Mouse (Mus musculus) layer of hippocampus, postnatal 36 days (tissue): ENCODE data around the gene Glra4. TPM values are rescaled to one million over a fixed set of nuclear protein-coding genes. Genes with fewer than 3 reads are reported as not detected.

Experiments used
- DNase-seq, 2 experiments: peaks; one replicate each; pipeline ENCODE4 v3.0.0; 2022
- total RNA-seq, 2 experiments: library from RNA; stranded (reverse); gene quantifications; 2 replicates each; pipeline ENCODE4 v1.2.3; 2021

Gene Glra4
- total RNA-seq = under 1 TPM in 1 of 2 experiments, not detected in 1; 0.25 TPM

DNA sequence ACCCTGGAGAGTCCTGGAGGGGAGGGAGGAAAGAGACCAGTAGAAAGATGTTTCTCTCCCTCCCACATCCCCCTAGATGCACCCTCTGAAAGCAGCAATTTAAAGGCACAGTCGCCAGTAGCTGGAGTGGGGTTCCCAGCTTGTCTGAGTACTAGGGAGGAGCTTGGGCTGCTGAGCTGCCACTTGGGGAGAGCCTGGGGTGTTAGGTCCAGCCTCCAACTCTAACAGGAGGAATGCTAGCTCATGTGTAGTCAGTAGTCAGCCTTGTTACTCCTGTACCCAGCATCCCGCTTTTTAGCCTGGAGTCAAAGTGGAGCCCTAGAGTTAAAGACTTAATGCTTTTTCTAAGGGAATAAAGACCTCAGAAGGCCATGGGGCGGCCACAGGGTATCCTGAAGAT is at the start of gene Glra4:
Gene Glra4, minus strand, starts transcription at position 101 of the 400 bp plus-strand sequence.
- no peak for DNase-seq

DNA sequence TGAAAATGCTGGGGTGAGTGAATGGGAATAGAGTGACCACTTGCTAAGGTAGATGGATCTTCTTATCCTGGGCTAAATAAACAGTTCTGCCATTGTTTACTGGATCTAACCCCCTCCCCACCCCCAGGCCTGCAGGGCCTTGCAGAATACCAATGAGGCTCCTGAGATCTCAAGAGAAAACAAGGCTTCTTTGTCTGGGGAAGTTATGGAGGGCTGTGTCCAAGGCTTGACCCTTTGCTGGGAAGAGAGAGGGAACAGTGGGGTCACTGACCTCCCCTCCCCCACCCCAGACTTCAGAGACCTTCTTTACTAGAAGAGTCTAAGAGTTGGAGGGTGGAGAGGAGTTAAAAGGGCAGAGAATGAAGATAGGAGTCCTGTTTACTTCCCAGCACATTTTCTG is 48.7 kb upstream of the Glra4 start:
- no peak for DNase-seq

DNA sequence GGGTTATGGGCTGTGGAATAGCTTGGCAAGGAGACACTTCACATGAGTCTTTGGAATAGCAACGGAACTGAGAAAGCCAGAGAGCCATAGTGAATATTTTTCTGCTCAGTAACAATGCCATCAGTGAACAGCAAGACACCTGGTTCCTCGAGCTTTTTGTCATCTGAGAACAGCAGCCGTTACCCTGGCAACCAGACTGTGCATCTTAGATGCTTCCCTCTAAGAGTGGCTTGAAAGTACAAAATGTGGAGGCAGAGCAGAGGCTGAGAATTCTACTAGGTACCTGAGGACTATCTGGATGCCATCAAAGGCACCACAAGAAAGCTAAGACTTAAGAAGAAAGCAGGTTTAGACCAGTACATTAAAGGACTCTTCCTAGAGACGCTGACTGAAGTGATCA is 45.1 kb upstream of the Glra4 start:
- DNase-seq = no peak

DNA sequence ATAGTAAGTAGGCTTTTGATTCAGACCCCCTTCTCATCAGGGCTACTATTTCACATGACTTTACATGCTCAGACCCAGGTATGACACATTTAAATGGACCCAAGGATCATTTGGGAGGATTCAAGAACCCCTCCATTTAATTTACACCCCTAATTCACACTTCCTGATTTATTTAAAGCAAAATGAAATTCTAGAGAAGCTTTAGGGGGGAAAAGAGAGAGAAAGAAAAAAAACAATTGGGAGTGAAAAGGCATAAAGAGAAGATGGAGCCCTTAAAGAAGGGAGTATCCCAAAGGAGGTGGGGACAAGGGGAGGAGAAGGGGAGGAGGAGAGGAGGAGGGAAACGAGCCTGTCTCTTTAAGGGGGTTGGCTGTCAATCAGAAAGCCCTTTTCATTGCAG is 42.4 kb upstream of the Glra4 start, which contains the start of gene Plp1:
Gene Plp1, plus strand, starts transcription at position 301 of the 400 bp plus-strand sequence.
- DNase-seq = no peak

DNA sequence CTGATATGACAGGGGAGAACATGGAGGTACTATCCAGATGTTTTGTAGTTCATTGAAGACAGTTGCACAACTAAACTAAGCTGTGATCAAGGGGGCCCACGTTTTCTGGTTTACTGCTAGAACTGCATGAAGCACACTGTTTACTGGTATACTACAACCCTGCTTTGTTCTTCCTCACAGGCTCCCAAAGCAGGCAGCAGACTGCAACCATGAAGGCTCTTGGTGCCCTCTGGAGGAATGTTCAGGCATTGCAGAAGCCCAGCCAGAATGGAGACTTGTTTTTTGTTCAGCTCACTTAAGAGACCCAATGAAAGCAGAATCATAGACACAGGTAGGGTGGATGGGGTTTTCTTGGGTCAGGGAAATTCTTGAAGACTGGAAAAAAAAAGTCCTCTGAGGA is 40.3 kb upstream of the Glra4 start:
- DNase-seq = peak; percentile 70 to 76

DNA sequence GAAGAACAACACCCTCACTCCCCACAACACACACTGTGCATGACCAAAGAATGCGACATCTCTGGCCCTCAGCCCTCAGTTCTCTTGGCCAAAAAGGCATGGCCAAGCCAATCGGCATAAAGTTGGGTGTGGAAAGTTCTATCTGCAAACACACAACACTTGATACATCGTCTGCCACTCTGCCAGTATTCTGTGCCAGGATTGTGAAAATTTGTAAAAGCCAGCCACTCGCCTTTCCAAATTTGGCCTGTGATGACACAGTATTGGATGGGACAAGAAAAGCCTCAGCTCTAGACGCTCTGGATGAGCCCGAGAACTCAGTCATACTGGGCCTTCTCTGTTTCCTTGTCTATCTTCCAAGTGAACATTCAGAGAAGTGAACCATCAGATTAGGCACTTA is 39.8 kb upstream of the Glra4 start:
- DNase-seq = no peak

DNA sequence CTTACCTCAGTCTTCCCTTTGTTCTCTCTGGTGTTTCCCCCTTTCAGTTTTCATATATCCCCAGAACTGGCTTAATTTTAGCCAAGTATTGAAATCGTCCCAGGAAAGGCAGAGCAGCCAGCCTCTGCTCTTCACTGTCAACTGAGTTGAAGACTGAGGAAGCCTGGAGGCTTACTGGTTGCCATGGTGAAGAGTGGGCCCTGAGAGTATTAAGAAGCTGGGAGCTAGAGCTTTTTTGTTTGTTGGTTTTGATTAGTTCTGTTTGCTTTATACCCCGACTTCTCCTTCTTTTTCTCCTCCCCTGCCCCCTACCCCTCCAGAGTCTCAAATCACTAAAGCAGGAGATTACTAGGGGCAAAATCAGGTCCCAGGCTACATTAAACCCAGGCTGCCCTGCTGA is 17.3 kb upstream of the Glra4 start:
- no peak for DNase-seq

DNA sequence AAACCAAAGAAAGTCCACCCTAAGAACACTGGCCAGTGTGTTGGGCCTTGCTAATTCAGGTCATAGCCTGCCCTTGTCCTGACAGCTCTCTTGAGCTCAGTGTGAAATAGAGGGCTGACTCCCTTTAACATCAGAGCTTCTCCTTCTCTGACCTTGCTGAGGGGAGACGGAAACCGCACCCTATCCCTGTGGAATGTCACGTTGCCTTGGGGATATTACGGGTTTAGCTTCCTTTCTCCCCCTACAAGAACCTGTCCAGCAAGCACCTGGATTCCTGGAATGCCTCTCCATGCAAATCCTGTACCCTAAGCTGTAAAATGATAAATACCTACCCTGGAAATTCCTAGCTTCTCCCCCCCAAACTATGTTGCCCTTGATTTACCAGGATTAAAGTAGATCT is 9.5 kb upstream of the Glra4 start:
- DNase-seq = no peak

DNA sequence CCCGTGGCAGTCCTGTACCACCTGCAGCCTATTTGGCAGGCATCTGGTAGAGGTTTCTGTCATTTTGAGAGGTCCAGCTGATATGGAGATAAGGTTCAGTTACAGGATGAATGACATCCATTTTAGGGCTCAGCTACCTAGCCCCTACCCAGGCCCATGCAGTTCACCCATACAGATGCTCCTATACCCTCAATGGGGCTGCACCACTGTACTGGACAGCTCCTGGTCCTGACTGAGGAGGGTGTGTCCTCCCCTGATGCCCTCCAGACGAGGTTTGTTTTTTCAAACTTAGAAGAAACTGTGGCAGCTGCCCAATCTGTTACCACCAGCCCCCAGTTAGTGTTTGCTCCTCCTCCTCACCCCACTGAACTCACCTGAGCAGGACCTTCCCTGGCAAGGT is 679 bp downstream of the Glra4 start:
- no peak for DNase-seq

DNA sequence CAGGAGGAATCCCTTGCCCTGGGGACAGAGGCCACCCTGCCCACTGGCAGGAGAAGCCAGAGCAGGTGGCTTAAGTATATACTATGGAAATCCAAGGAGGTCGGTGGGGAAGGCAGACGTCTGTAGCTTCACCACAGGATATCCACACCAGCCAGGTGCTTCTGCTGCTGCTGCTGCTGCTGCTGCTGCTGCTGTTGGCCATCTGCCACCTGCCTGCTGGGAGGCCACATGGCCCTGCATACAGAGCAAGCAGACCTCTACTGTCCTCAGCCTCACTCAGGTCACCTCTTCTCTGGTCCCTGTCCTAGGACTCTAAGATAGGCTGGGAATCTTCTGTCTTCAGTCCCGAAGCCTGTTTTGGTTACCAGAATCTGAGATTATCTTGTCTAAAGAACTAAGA is 1.9 kb downstream of the Glra4 start:
- no peak for DNase-seq

DNA sequence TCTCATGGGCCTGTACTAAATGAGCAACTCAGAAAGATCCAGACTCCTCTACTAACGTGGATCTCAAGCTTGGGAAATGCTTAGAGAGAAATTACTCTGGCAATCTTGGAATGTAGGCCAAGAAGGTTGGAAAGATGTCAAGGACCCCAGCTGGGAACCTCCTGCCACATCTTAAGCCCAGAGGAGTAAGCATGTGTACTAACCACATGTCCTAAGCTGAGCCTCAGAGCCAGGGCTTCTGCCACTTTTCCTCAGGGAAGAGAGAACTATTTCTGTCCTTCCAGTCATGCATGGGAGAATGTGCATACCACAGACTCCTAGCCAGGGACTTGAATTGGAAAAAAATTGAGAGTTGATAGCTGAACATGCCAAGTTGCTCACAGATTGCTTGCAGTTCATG is 6.9 kb downstream of the Glra4 start:
- no peak for DNase-seq

DNA sequence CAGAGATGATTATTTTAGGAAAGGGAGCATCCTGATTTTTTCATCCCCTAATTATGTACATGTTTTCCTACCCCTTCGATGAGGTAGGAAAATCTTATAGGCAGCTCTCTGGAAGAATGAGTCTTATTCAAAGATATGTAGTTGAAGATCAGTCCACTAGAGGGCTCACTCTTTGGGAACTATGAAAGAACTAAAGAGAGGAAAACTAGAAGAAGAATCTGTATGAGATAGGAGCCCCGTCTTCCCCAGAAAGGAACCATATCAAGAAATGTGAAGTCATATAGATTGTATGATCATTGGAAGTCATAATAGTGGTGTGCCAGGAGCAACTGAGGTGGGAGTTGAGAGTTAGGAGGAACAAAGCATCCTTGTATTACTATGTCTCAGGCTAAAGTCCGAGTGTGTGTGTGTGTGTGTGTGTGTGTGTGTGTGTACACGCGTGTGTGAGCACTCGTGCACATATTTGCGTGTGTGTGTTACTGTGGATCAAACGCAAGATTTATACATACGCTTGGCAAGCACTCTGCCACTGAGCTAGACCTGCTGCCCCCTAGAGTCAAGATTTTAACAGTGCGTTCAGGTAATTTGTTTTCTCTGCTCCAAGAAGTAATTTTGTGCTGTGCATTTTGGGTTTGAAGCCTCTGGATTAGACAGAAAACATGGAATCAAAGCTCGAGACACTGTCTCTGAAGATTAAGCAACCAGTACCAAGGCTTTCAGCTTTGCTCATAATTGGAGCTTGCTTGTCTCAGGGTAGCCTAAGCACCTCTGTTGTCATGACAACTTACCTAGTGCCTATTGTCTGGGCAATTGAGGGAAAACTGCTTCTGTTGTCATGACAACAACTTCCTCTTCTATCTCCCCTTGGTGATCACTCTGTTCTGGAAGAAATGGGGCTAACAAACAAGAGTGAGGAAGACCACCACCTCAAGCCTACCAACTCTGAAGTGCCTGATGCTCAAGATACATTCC is 18.6 kb downstream of the Glra4 start:
- DNase-seq = no peak

DNA sequence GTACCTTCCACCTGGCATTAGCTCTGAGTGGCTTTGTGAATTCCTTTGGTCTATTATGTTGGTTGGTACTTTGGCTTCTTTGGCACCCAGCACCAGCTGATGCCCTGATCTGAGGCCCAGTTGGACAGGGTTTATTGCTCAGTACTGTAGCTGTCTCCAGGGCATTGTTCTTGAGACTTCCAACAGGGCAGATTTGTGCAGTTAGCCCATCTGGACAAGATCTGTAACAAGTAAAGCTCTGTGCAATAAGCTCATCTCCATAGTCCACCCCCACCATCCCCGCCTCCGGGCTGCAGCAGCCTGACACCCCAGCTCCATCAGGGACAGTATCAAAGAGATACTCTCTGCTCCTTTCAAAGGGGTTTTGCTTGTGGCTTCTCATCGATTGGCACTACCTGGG is 24.5 kb downstream of the Glra4 start:
- peak in 1 of 2 experiments; percentile 28 for DNase-seq

DNA sequence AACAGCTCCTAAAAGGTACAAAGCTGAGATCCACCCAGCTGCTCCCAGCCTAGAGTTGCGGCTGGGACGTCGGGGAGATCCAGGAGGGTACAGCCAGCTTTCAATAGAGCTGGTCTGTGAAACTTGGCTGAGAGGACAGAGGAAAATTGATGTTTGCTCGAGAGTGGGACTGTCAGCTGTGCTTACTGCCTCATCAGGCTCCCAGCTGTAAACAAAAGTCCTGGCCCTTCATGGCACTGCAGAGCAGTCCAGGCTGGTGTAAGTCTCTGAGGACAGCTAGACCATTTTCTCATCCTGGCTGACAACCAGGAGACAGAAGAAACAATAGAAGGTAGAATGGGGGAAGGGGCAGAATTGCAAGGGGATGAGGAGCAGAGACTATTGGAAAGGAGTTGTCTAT is 30.6 kb downstream of the Glra4 start:
- DNase-seq = no peak

DNA sequence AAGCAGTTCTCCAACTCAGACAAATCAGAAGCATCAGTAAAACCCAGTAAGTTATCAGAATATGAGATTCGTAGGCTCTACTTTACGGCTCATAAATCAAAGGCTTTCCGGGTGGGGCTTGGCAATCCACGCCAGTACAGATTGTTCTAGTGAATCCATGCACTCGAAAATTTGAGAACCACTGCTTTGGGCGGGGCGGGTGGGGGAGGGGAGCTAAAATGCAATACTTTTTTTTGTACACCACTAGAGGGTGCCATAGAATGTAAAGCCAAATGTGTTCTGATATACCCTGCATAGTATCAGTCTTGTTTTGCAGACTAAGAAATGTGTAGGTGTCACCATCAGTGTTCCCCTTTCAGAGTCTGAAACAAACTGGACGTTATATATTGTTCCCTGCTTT is 35.3 kb downstream of the Glra4 start:
- no peak for DNase-seq

DNA sequence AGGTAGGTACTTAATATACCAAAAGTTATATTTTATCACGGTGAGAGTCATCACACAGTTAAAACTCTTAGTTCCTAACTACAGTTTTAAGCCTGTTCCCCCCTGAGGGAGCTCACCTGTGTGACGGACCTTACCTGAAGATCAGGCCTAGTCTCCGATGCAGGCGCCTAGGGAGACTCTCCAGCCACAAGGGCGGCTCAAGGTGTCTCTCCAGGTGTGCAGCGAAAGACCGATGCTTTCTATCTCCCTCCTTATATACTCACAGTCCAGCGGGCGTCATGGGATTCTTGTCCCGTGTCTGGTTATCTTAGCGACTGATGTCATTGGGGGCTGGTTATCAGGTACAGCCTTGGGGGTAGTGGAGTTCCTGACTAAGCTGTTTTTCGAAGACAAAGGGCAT is 36.5 kb downstream of the Glra4 start, which contains the start of gene Morf4l2:
Gene Morf4l2, minus strand, starts transcription at position 232 of the 400 bp plus-strand sequence.
- no peak for DNase-seq

DNA sequence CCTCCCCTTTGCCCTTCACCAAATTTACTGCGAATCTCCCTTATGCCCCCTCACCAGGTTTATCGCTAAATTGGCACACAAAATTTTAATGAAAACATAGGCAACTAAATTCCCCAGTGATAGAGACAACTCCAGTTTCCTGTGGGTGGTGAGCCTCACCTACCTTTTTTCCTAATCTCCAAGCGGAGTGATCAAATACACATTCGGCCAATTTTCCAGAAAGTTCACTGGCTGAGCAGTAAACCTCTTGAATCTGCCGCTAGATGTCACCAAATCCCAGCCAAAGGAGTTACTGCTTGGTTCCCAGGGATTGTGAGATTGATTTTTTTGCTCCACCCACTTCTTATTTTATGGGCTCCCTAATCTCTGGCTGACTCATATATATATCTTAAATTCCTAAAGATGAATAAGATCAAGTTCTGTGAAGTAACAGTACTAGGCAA is 37.3 kb downstream of the Glra4 start:
- DNase-seq = peak; percentile 13 to 48

DNA sequence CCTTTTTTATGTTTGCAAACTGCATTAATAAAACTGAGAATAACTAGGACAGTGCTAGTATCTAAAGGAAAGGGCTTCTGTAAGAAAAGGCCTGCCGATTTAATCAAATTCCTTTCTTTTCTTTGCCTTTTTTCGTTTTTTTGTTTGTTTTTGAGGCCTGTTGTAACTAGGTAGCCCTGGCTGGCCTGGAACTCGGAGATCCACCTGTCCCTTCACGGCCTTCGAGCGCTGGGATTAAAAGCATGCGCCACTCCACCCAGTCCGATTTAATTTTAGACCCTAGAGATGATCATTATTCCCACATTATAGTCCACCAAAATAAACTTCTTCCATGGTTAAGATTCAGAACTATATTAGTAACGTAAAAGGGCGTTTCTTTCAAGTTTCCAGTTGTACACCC is 37.7 kb downstream of the Glra4 start:
- no peak for DNase-seq

DNA sequence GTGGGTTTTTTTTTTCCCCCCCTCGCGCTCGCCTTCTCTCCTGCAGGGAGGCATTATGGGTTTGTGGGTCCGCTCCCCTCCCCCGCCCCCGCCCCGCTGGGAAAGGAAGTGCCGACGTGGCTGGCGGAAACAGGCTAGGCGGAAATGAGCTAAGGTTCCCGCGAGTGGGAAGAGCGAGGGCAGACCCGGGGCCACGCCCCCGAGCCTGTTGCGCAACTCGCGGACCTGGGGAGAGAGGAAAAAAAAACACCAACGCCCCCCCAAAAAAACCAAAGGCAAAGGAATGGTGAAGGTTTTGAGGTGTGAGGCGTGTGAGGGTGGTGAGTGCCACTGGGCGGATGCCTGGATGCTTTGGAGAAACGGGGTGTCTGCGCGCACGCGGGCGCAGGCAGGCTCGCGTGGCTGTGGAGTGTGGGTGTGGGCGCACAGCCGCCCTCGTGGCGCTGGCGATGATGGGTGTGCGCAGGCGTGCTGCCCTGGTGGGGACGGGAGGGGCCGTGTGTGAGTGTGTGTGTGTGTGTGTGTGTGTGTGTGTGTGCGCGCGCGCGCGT is 38.2 kb downstream of the Glra4 start:
- DNase-seq = peak in 1 of 2 experiments; percentile 75

DNA sequence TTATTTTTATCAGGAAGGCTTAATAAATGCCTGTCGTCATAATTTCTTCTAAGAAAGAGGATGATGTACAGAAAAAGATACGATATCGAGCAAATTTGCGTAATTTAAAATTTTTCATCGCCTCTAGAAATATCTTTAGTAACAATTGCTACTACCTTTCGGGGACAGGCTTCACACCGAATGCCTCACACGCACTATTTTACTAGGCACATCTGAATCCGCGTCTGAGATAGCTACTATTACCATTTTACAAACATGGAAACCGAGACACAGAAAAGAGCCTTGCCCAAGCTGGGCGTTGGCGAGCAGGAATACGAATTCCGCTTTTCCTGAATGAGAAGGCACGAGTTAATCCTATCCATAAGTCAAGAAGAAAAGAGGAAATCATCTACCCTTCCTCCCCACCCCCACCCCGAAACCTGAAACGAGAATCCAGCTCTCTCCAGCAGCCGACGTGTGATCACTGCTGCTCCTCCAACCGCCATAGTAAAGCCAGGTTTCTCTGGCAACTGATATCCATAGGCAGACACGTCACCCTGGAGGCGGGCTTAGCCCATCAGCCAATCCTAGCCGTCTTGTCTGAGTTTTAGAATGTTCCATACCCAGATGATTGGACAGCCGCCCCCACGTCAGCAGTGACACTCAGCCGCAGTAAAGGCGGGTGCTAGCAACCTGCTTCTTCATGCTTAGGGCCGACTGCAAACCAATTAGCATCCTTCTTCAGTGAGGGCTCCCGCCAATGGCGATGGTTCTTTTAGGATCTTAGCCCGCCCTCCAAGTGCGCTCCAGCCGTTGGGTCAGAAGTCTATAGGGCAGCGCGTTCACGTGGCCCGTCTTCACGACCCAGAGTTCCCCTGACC is 38.9 kb downstream of the Glra4 start:
- DNase-seq = peak; percentile 90 to 94

DNA sequence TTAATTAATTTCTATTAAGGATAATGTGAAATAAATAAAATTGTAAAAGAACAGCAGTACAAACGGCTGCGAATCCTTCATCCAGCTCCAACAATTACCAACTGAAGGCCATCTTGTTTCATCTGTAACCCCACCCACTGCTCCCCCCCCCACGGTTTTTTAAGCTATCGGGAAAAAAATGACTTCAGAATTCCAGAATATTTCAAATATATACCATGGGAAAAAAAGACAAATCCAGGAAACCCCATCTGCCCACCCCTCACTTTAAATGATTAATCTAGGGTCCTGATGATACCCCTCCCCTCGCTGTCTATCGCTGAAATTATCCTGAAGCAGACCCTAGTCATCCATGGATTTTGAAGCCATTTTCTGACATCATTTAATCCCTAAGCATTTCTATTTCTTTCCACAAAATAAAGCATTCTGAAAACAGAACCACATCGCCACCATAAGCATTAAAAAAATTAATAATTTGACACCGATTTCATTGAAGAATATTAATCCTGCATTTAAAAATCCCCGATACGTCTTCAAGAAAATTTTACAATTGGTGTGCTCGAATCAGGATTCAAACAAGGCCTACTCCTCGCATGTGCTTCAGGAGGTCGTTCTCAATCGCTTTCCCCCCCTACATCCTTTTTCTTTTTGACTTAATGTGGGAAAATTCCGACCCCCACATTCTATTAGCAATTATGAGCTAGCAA is 39.7 kb downstream of the Glra4 start:
- no peak for DNase-seq

DNA sequence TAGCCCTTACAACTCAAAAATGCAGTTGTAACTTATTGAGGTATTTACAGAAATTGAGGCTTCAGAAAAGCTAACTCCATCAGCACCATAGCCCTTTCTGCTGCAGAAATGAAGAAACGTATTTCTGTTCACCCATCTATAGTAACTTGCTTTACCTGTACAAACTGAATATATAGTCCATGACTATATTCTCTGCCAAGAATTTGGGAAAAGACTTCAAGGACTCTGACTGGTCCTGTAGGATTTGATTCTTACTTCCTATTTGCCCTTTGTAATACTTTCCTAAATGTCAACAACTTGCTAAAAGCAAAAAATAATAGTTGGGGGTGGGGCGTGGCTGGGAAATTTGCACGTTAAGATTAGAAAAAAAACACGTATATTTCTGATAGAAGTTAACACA is 47.9 kb downstream of the Glra4 start:
- no peak for DNase-seq
